Mouse (Mus musculus) c-Kit-positive CD71-positive TER-119-negative erythroid progenitor cells, embryonic 14.5 days (primary cell): ENCODE results near the gene Dact3.

Experiments used
- DNase-seq: peaks from one replicate; pipeline ENCODE4 v3.0.0-alpha.2; 2013; ENCODE audit warnings: low read depth

Dact3 gene

DNA sequence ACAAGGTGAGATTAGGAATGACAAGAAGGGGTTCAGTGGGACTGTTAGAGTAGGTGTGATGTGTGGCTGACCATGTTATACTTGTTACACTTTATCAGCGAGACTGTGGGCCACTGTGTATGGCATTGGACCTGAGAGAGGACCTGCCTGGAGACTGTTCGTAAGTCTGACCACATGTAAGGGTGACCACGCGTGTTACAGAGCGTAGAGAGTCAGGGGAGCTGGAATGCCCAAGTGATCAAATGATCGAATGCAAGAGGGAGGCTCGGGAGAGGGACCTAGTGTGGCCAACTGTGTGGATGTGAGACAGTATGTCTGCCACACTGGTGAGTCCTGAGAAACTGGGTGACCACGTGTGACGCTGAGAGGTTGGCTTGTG, 17.2 kb downstream of the Dact3 start:
- DNase-seq = no peak

DNA sequence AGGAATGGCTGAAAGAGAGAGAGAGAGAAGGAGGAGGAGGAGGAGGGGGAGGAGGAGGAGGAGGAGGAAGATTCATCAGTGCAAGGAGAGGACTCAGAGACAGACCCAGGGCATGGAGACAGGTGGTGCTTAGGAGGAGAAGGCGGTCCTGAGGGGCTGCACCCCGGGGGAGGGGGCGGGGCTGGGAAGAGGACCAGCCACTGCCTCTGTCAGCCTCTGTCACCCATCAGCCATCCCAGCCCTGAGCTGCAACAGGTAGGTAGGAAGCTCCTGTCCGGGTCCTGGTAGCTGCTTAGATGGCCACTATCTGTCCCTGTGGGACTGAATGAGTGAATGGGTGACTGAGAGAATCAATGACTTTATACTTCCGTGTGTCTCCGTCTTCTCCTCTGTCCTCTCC, 18.5 kb downstream of the Dact3 start:
- DNase-seq = no peak

DNA sequence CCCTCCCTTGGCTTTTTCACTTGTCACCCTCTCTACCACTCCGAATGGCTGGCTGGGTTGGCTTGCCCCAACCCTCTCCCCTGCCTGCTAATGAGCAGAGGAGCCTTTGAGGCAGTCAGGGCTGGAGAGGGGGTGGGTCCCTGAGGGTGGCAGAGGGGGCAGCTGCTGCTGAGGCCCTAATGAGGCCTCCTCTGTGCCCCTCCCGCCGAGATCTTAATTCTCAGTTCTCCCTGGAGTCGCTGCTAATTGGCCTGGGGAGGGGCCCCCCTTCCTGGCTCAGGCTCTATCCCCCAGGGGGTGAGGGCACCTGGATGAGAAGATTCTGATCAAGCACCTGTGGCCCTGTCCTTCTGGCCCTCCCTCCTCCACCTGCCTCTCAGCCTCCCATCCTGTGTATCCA, 19.2 kb downstream of the Dact3 start:
- no peak for DNase-seq

DNA sequence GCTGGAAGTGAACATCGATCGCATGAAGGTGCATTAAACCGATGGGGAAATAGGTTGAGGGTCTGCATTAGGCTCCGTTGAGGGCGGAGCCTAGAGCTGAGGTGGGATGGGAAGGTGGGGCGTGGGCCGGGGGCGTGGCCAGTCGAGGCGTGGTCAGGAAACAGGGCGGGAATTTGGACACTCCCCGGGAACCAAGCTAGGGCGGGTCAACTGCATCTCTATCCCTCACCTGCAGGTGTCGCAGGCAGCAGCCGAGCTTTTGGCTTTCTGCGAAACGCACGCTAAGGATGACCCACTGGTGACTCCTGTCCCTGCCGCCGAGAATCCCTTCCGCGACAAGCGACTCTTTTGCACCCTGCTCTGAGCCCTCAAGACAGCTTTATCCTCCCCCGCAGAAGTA, 19.9 kb downstream of the Dact3 start:
- peak; percentile 35 for DNase-seq

DNA sequence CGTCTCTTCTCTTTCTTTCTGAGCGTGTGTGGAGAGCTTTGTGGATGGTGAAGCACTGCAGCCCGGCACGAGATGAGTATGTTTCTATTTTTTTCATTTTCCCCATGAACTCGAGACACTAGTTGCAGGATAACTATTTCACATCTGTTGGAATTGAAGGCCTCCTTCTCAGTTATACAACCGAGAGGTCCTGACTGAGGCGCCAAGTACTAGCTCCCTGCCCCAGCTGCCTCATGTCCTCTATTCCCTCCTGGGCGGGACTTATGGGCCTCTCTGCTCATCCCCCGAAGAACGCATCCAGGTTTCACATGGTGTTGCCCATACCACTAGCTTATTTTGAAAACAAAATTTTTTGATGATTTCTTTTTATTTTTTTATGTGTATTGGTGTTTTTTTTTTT, 20.4 kb downstream of the Dact3 start:
- DNase-seq = no peak

DNA sequence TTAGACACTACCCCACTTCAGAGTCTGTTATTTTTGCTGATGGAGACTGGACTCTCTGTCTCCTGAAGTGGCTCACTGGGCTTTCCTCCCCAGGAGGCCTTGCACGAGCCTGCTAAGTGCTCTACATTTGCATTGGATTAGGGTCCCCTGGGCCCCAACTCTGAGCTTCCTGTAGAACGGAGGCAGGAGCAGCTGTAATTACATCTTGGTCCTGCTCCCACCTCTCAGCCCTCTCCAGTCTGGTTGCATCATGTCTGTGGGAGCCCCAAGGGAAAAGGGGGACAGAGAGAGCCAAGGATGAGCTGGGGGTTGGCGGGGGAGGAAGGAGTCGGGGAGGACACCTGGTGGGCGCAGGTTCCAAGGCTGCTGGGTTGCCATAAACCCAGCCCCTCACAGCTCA, 25.4 kb downstream of the Dact3 start:
- no peak for DNase-seq

DNA sequence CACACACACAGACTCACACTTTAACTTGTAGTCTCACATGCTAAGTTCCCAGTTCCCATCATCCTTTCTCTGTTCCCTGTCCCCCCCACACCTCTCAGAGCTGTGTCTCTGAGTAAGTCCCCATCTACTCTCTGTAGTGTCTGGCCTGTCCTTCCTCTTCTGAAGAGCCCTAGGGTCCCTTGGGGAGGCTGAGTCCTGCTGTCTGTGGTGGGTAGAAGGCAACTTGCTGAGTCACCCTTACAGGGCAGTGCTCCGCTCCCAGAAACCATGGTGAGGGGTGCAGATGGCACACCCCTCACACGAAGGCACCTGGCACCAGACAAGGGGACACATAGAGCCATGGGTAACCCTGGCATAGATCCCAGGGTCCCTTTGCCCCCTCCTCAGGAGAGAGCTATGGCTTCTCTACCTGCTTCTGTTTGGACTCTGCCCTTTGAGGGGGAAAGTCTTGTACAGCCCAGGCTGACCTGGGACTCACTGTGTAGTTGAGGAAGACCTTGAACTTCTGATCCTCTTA, 28.4 kb downstream of the Dact3 start:
- no peak for DNase-seq

DNA sequence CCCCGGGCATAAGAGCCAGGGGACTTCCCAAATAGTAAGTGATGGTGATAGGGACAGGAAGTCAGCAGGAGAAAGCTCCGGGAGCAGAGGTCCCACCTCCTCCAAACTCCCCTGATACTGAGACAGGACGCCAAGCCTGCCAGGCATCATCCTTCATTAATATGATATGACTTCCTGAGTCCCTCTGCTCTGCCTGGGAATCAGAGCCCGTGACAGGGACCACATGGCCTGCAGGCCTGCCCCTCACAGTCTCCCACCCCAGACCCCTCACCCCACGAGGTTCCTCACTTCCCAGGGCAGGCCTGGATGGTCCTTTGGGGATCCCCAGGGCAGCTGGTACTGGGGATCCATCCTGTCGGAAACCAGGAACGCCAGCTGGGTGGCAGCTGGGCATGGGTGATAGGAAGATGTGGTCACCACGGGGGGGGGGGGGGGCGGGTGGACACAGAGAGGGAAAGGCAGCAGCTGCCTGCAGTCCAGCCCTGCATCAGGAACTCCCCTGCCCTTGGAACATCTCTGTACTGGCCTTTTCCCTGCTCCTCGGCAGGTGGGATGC, 29.1 kb downstream of the Dact3 start:
- DNase-seq = no peak

DNA sequence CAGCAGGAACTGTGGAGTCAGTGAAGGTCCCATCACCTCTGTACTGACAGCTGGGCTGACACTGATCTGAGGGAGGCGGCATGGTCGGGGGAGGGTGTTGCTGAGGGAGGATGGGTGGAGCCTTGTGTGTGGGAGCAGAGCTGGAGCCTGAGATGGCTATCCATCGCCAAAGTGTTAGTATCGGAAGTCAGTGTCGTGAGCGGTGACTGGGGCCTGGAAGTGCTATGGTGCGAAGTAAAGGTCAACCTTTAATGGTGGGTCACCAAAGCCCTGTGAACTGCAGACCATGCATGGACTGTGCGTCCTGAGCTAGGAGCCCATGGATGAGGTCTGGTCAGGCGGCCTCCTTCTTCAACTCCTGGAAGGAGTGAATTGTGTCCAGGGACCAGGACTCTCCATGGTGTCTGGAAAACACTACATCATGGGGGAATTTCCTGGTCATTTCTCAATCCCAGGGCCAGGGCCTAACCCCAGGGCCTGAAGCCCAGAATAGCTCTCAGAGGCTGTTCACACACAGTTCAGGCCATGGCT, 30.4 kb downstream of the Dact3 start:
- no peak for DNase-seq

DNA sequence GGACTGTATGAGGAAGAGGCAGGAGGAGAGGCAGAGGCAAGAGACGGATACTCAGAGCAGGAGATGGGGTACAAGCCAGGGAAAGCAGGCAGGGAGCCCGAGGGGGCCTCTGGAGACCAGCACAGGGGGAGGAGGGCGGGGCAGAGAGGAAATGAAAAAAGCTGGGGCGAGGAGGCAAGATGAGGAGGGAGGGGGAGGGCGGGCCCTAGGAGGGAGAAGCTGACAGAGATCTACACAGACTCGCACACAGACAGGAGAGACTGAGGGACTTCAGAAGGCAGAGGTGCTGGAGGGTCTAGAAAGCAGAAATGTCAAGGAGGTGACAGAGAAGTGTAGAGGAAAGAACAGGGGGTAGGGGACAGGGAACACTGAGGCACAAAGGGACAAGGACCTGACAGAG, 31.2 kb downstream of the Dact3 start, which contains the start of gene Ptgir:
TSS of gene Ptgir (plus strand) at position 210 of the 400 bp plus-strand sequence.
- no peak for DNase-seq

DNA sequence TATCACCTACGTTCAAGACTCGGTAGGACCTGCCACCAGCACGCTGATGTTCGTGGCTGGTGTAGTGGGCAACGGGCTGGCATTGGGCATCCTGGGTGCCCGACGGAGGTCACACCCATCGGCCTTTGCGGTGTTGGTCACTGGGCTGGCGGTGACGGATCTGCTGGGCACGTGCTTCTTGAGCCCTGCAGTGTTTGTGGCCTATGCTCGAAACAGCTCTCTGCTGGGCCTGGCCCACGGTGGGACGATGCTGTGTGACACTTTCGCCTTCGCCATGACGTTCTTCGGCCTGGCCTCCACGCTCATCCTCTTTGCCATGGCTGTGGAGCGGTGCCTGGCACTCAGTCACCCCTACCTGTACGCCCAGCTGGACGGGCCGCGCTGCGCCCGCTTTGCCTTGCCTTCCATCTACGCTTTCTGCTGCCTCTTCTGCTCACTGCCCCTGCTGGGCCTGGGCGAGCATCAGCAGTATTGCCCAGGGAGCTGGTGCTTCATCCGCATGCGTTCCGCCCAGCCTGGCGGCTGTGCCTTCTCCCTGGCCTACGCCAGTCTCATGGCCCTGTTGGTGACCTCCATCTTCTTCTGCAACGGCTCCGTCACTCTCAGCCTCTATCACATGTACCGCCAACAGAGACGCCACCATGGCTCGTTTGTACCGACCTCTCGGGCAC, 31.9 kb downstream of the Dact3 start:
- no peak for DNase-seq

DNA sequence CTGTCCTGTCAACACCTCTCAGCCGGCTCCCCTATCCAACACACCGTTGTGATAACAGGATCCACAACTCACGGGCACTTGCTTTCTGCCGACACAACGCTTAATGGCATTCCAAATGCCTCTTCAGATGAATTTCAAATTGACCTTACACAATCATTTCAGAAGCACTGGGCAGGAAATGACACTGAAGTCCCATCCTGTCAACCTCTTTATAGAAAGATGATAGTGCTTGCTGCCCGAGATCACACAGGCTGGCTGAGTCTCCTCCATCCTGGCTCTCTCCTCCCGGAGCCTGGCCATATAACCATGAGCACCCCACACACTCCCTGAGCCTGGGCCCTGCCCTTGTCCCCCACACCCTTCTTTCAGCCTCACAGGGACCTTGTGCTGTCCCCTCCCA, 32.7 kb downstream of the Dact3 start:
- no peak for DNase-seq

DNA sequence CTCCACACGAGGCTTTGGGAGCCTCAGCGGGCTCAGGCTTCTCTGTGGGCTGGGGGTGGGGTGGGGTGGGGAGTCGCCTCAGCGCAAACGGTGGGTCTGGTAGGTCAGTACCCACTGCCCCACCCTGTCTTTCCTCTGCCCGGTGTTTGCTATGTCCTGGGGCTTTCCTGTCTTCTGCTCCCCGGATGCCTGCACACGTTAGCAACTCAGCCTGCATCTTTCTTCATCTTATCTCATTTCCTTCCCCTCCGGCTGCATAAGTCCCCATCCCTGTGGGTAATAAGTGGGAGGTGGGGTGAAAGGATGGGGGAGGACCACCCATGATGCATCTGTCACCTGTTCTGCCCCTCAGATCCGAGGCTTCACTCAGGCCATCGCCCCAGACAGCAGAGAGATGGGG, 33.2 kb downstream of the Dact3 start:
- no peak for DNase-seq

DNA sequence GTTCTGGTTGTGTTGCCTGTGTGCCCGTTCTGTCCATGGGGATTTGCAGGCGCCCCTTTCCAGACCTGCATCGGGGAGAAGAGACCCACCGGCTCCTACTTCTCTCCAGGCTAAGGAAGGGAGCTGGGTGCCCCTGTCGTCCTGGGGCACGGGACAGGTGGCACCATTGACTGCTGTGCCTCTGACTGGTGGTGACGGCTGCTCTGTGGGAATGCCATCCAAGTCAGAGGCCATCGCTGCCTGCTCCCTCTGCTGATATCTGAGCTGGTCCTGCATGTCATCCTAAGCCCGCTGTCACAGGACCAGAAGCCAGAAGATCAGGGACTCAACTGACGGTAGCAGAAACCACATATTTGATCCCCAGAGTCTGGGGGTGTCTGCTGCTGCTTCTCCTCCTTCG, 33.7 kb downstream of the Dact3 start:
- no peak for DNase-seq

DNA sequence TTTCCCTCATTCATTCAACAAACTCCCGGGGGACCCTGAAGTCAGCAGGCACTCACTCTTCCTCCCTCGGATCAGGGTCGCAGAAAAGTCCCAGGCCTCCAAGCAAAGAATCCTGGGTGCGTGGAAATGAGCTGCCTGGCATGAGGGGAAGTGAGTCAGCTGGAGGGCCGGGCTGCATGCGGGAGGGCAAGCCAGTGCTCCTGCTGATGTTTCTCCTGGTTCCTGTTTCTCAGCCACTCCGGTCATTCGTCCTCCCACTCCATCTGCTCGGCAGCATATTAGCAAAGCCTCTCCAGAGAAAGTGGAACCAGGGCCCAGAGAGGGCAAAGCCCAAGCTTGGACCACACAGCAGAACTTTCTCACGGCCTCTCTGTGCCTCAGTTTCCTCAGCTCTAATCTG, 34.8 kb downstream of the Dact3 start:
- no peak for DNase-seq

DNA sequence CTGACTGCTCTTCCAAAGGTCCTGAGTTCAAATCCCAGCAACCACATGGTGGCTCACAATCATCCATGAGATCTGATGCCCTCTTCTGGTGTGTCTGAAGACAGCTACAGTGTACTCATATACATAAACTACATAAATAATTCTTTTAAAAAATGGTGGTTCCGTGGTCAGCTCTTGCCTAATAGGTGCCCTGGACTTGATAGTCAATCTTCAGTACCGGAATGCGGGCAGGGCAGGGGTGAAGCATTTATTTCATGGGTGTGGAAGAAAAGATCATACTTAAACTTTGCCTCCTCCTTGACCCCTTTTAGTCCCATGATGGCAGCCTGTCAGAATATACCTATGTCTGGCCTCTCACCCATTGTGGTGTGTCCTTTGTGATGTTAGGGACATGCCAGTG, 36.8 kb downstream of the Dact3 start:
- DNase-seq = no peak

DNA sequence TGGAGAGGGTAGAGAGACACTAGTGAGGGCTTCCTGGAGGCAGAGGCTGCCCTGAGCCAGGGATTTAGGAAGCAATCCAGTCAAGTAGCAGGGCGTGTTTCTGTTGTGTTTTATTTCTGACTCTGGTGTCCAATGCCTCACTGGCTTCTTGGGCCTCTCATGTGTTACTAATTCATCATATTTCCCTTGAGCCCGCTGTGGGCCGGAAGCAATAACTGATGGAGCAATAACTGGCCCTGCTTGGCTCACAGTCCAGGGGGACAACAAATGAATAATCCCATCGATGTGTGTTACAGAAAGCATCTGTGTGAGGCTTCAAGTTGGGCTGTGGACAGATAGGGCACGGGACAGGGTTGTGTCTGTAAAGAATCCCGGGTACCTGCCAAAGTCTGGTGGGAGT, 37.2 kb downstream of the Dact3 start:
- DNase-seq = no peak

DNA sequence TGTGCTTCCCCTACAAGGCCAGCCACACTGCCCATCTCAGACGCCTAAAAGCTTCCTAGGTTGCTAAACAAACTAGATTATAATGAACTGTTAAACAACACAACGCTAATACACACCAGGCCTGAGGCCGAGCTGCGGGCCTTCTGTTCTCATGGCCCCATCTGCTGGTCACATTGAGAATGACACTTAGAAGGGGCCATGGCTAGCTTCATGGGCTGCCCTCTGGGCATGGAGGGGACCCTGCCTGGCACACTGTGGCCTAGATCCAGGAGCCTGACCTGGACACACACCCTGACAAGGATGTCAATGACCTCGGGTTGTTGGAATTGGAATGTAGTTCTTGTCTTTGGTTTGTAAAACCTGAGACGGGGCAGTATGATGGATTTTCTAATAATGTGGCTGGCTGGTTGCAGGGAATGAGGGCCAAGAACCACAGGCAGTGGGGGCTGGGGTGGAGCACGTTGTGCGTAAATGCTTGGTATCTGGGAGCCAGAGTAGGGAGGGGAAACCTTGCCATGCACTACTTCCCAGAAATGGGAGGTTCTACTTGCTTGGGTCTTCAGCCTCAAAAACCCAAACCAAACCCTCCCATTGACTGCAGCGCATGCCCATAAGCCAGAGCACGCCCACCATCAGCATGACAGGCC, 38.8 kb downstream of the Dact3 start:
- DNase-seq = peak; percentile 58

DNA sequence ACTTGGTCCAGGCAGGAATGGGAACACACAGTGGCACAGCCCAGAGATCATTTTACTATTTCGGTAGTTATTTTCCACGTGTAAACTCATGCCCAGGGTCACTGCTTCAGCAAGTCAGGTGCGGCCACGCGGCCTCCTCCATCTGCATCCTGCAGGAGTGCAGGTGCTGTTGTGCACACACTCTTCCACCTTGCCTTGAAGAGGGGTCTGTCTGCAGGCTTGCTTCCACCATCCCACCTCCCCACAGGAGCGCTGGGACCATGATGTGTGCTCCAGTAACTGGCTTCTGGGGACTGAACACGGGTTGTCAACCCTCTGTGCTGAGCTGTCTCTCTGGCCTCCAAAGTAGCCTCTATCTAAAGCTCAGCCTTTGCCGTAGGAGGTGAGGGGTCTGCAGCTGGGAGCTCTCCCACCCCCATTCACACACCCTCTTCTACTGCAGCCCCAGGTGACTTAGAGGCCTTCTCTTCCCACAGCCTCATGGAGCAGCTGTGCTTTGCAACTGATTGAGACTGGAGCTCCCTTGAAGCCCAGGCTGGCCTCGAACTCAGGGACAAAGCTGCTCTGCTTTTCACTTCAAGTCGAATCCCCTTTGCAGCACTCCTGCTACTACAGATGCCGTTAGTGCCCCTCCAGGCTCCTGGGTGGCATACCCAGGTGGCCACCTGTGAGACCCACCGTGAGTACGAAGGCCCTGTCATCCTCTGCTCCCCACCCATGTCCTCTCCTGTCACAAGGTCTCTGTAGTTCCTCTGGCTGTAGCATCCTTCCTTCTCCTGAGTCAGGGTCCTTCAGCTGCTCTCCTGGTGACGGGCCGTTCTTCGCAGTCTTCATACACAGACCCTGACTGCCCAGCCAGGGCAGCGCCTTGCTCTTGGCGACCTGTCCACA, 39.6 kb downstream of the Dact3 start:
- no peak for DNase-seq

DNA sequence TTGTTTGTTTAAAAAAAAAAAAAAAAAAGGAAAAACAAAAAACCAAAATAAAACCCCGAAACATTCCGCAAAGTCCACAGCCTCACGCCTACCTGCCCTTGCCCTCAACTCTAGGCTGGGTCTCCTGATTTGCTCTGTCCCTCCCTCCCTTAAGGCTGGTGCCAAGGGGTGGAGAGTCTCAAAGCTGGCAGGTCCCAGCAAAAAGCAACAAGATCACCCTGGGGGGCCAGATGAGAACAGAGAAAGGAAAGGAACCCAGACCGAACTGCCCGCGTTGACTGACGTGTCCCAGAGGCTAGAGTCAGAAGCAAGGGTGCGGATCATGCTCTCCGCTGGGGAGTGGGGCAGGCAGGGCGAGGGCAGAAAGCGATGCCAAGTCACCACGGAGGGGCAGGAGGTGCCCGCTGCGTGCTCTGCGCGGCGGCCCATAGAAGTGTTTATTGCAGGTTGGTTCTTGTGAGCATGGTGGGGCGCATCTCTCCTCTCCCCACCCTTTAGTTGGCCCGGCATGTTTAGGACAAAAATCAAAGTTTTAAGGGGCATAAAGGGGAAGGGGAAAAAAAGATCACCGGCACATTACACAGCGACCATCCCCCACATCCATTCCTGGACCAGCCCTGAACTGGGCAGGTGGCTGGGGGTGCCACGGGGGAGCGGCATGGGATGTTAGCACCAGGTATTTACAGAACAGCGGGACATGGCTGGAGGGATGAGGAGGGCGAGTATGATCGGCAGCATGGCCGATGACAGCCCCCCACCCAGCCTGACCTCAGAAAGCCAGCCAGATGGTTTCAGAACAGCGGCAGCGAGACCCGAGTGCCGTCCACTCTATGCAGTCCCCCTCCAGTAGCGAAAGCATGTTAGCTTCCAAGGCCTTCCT, 40.6 kb downstream of the Dact3 start:
- DNase-seq = no peak
